Mouse (Mus musculus): ENCODE measurements around the gene Gm10260. TPM values are rescaled to one million over a fixed set of nuclear protein-coding genes. Genes with fewer than 3 reads are reported as not detected.

Gene Gm10260
- polyA plus RNA-seq, 1 experiment, result 16.4 TPM

GRCm38 (mm10) chr13:97765913-97766312, 5.5 kb upstream of the Gm10260 start:
- Histone ChIP-seq H3K4me3 (ENCODE audit: low read depth, low read length) (no peak overlapping the region), H3K4me1 (ENCODE audit: control insufficient read depth, insufficient read depth, low read length) (no peaks in the 10 kb centered on the region), H3K36me3 (ENCODE audit: control insufficient read depth, insufficient read depth, low read length, poor library complexity, severe bottlenecking) (no peaks in the 10 kb centered on the region), H3K27ac (ENCODE audit: insufficient read depth, low read length) (no peak overlapping the region), H3K9me3 (replicated peaks; ENCODE audit: control insufficient read depth, insufficient read depth, low read length, poor library complexity, severe bottlenecking) (no peaks in the 10 kb centered on the region), H3K9ac (ENCODE audit: low read depth, poor library complexity, severe bottlenecking) (no peak overlapping the region), H3K27me3 (ENCODE audit: control insufficient read depth, insufficient read depth, low read length, poor library complexity, severe bottlenecking) (no peaks in the 10 kb centered on the region)
- TF ChIP-seq POLR2A (IDR thresholded peaks at IDR 0.05; ENCODE audit: insufficient read depth, low read length), result no peak
- TF ChIP-seq EP300 (IDR thresholded peaks at IDR 0.05; ENCODE audit: insufficient read depth, low read depth, low read length), result no peak
- TF ChIP-seq CTCF (IDR thresholded peaks at IDR 0.05; ENCODE audit: low read depth, low read length), result no peak

- Histone ChIP-seq H3K27me3 (ENCODE audit: control insufficient read depth, insufficient read depth, low read length, poor library complexity, severe bottlenecking) (no peaks in the 10 kb centered on the region), H3K36me3 (ENCODE audit: control insufficient read depth, insufficient read depth, low read length, poor library complexity, severe bottlenecking) (no peaks in the 10 kb centered on the region), H3K27ac (ENCODE audit: insufficient read depth, low read length) (no peak overlapping the region), H3K4me3 (ENCODE audit: low read depth, low read length) (no peak overlapping the region), H3K4me1 (ENCODE audit: control insufficient read depth, insufficient read depth, low read length) (no peaks in the 10 kb centered on the region), H3K9ac (ENCODE audit: low read depth, poor library complexity, severe bottlenecking) (no peak overlapping the region), H3K9me3 (replicated peaks; ENCODE audit: control insufficient read depth, insufficient read depth, low read length, poor library complexity, severe bottlenecking) (no peaks in the 10 kb centered on the region)
- no peak for TF ChIP-seq EP300 (IDR thresholded peaks at IDR 0.05; ENCODE audit: insufficient read depth, low read depth, low read length)
- no peak for TF ChIP-seq POLR2A (IDR thresholded peaks at IDR 0.05; ENCODE audit: insufficient read depth, low read length)
- no peak for TF ChIP-seq CTCF (IDR thresholded peaks at IDR 0.05; ENCODE audit: low read depth, low read length)
Measured at GRCm38 (mm10) chr13:97764067-97764466, 3.6 kb upstream of the Gm10260 start.

DNA sequence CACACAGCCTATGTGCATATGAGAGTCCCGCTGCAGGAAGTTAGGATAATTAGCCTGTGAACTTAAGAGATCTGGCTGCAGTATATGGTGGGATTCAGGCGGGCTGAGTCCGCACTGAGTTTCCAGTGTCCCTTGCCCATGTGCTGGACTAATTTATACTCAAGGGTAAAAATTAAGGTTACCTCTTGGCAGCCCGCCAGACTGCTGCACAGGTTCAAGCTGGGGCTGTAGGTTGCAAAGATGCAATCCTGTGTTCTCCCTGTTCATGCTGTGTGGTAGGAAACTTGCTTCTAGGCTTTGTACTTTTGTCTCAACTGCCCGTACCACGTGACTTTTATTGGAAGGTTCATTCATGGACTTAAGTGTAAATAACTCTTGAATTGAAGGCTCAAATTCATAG, 3.0 kb upstream of the Gm10260 start:
- no peak overlapping the region for H3K9ac ChIP-seq (ENCODE audit: low read depth, poor library complexity, severe bottlenecking)
- no peak overlapping the region for H3K27ac ChIP-seq (ENCODE audit: insufficient read depth, low read length)
- no peaks in the 10 kb centered on the region for H3K4me1 ChIP-seq (ENCODE audit: control insufficient read depth, insufficient read depth, low read length)
- H3K27me3 ChIP-seq (ENCODE audit: control insufficient read depth, insufficient read depth, low read length, poor library complexity, severe bottlenecking), result no peaks in the 10 kb centered on the region
- H3K4me3 ChIP-seq (ENCODE audit: low read depth, low read length), result no peak overlapping the region
- no peaks in the 10 kb centered on the region for H3K36me3 ChIP-seq (ENCODE audit: control insufficient read depth, insufficient read depth, low read length, poor library complexity, severe bottlenecking)
- TF ChIP-seq EP300 (IDR thresholded peaks at IDR 0.05; ENCODE audit: insufficient read depth, low read depth, low read length) (no peak), CTCF (IDR thresholded peaks at IDR 0.05; ENCODE audit: low read depth, low read length) (no peak), POLR2A (IDR thresholded peaks at IDR 0.05; ENCODE audit: insufficient read depth, low read length) (no peak)
- H3K9me3 ChIP-seq (replicated peaks; ENCODE audit: control insufficient read depth, insufficient read depth, low read length, poor library complexity, severe bottlenecking), result no peaks in the 10 kb centered on the region

DNA sequence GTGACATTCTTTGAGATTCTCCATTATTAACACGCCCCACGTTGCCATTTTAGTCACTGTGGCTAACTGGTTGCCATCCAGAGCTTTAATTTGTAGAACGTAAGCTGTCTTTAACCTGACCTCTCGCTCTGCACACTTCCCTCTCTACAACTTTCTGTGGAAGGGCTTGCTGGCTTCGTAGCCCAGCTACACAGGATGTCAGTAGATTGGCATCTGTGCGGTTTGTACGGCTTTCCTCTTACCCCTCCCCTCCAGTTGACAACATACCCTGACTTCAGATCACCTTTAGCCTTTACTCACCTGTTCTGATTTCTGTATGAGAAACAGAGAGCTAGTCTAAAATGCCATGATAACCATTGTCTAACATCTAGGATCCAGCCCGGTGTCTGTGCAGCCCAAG, 1.7 kb upstream of the Gm10260 start:
- no peaks in the 10 kb centered on the region for H3K27me3 ChIP-seq (ENCODE audit: control insufficient read depth, insufficient read depth, low read length, poor library complexity, severe bottlenecking)
- TF ChIP-seq POLR2A (IDR thresholded peaks at IDR 0.05; ENCODE audit: insufficient read depth, low read length), result no peak
- no peak for TF ChIP-seq EP300 (IDR thresholded peaks at IDR 0.05; ENCODE audit: insufficient read depth, low read depth, low read length)
- H3K27ac ChIP-seq (ENCODE audit: insufficient read depth, low read length), result no peak overlapping the region
- no peaks in the 10 kb centered on the region for H3K9me3 ChIP-seq (replicated peaks; ENCODE audit: control insufficient read depth, insufficient read depth, low read length, poor library complexity, severe bottlenecking)
- H3K36me3 ChIP-seq (ENCODE audit: control insufficient read depth, insufficient read depth, low read length, poor library complexity, severe bottlenecking), result no peaks in the 10 kb centered on the region
- H3K4me1 ChIP-seq (ENCODE audit: control insufficient read depth, insufficient read depth, low read length), result no peaks in the 10 kb centered on the region
- no peak overlapping the region for H3K9ac ChIP-seq (ENCODE audit: low read depth, poor library complexity, severe bottlenecking)
- H3K4me3 ChIP-seq (ENCODE audit: low read depth, low read length), result no peak overlapping the region

- no peaks in the 10 kb centered on the region for H3K27me3 ChIP-seq (ENCODE audit: control insufficient read depth, insufficient read depth, low read length, poor library complexity, severe bottlenecking)
- H3K9ac ChIP-seq (ENCODE audit: low read depth, poor library complexity, severe bottlenecking), result no peak overlapping the region
- H3K4me1 ChIP-seq (ENCODE audit: control insufficient read depth, insufficient read depth, low read length), result no peaks in the 10 kb centered on the region
- no peak overlapping the region for H3K27ac ChIP-seq (ENCODE audit: insufficient read depth, low read length)
- no peak for TF ChIP-seq EP300 (IDR thresholded peaks at IDR 0.05; ENCODE audit: insufficient read depth, low read depth, low read length)
- no peak for TF ChIP-seq CTCF (IDR thresholded peaks at IDR 0.05; ENCODE audit: low read depth, low read length)
- TF ChIP-seq POLR2A (IDR thresholded peaks at IDR 0.05; ENCODE audit: insufficient read depth, low read length), result no peak
- no peak overlapping the region for H3K4me3 ChIP-seq (ENCODE audit: low read depth, low read length)
- no peaks in the 10 kb centered on the region for H3K9me3 ChIP-seq (replicated peaks; ENCODE audit: control insufficient read depth, insufficient read depth, low read length, poor library complexity, severe bottlenecking)
- H3K36me3 ChIP-seq (ENCODE audit: control insufficient read depth, insufficient read depth, low read length, poor library complexity, severe bottlenecking), result no peaks in the 10 kb centered on the region
Measured at GRCm38 (mm10) chr13:97757033-97757432, 3.4 kb downstream of the Gm10260 start.

DNA sequence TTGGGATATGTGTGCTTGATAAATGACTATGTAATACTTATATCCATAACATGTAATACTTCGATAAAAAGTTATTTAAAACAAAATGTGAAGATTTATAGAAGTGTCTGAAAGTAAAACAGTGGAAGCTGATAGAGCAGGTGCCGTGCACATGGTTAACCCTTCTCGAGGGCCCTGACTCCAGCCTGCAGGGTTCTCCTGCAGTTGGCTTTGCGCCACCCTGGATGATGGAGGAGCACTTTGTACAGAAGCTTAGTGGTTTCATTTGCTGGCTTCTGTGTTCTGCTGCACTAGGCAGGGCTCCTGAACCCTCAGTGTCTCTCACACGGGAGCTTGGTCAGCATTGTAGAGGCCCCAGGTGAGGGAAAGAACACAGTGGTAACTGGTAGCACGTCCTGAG, 4.3 kb downstream of the Gm10260 start:
- no peak for TF ChIP-seq CTCF (IDR thresholded peaks at IDR 0.05; ENCODE audit: low read depth, low read length)
- no peak for TF ChIP-seq EP300 (IDR thresholded peaks at IDR 0.05; ENCODE audit: insufficient read depth, low read depth, low read length)
- TF ChIP-seq POLR2A (IDR thresholded peaks at IDR 0.05; ENCODE audit: insufficient read depth, low read length), result no peak
- H3K27me3 ChIP-seq (ENCODE audit: control insufficient read depth, insufficient read depth, low read length, poor library complexity, severe bottlenecking), result no peaks in the 10 kb centered on the region
- H3K9ac ChIP-seq (ENCODE audit: low read depth, poor library complexity, severe bottlenecking), result no peak overlapping the region
- no peaks in the 10 kb centered on the region for H3K9me3 ChIP-seq (replicated peaks; ENCODE audit: control insufficient read depth, insufficient read depth, low read length, poor library complexity, severe bottlenecking)
- no peak overlapping the region for H3K27ac ChIP-seq (ENCODE audit: insufficient read depth, low read length)
- H3K4me3 ChIP-seq (ENCODE audit: low read depth, low read length), result no peak overlapping the region
- H3K4me1 ChIP-seq (ENCODE audit: control insufficient read depth, insufficient read depth, low read length), result no peaks in the 10 kb centered on the region
- no peaks in the 10 kb centered on the region for H3K36me3 ChIP-seq (ENCODE audit: control insufficient read depth, insufficient read depth, low read length, poor library complexity, severe bottlenecking)

Data from ES-Bruce4 (cell line).